Mouse (Mus musculus) granulocyte monocyte progenitor cell, adult 5-6 weeks (primary cell): ENCODE measurements around the gene Tmem44. TPM values are rescaled to one million over a fixed set of nuclear protein-coding genes. Genes with fewer than 3 reads are reported as not detected.
A peak's percentile ranks its signal among the peaks of the same experiment; 100 is the strongest.
"Not testable (repeated sequence)": the region's sequence is repeated elsewhere in the genome, so short reads cannot be mapped to it uniquely, and the experiment has no call there.

ENCODE experiments used
- ATAC-seq: replicated peaks from 2 replicates; pipeline ENCODE4 v1.8.0; 2016; ENCODE audit warnings: mild to moderate bottlenecking, moderate TSS enrichment, inconsistent platforms; ENCODE audit not compliant: poor library complexity, severe bottlenecking
- total RNA-seq, 2 experiments: library from RNA; stranded (forward) in 1 of 2; stranded (reverse) in 1 of 2; fragments of 200-712, 200-1000 nt in 1 of 2; fragments of >200 nt in 1 of 2; fragmentation: Nextera tagmentation in 1 of 2; gene quantifications; 2 replicates each; pipeline ENCODE4 v1.2.3; 2014 to 2017

The Tmem44 gene
- total RNA-seq, 2 experiments from 2014 or later, result 0.21 TPM; not detected in 1

- ATAC-seq, result peak; percentile 62
Measured at GRCm38 (mm10) chr16:30502221-30502891, 48.3 kb downstream of the Tmem44 start.

DNA sequence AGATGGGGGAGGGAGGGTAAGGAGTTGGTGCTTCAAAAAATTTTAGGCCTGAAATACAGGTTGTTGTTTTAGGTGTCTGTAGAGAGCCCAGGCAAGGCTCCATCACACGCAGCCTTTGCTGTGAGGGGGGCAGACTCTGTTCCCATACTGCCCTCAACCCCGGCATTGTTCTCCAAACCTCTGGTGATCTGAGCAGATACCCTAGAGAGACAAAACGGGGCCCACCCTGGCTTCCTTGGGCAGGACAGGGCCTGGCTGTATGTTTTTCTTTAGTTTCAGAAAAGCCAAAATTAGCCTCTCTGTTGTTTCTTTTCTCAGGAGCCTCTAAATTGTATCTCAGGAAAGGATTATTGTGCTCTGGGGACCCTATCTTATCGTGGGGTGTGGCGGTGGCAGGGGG lies 49.0 kb downstream of the Tmem44 start:
- ATAC-seq, result no peak

- no peak for ATAC-seq
Measured at GRCm38 (mm10) chr16:30500223-30500622, 50.4 kb downstream of the Tmem44 start.

- no peak for ATAC-seq
Measured at GRCm38 (mm10) chr16:30499126-30499857, 51.4 kb downstream of the Tmem44 start.

DNA sequence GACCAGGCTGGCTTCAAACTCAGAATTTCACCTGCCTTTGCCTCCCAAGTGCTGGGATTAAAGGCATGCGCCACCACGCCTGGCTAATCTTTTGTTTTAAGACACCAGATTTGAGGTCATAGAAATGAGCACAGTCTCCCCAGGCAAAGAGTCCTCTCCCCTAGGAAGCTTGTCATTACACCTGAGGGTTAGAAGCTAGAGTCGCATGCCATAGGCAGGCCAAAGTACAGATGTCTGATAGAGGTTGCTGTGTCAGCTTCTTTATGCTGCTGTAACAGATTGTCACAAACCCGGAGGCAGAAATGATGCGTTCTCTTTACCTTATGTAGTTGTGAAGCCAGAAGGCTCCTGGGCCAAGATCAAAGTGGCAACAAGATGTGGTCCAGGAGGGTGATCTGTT lies 53.3 kb downstream of the Tmem44 start:
- no peak for ATAC-seq

DNA sequence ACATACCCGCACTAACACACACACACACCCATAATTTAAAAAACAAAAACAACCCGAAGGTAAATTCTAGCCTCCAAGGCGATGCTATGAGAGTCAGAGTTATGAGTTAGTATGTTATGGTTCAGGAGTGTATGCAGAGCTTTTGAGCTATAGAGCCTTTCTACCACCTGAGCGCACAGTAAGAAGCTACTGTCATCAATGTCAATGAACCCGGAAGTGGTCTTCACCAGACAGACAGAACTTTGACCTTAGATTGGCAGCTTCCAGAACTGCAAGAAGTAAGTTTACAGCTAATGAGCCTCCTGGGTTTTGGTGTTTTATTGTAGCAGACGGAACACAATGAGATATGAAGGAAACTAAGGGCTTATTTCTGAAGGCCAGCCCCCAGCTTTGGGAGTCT lies 55.8 kb downstream of the Tmem44 start:
- ATAC-seq, result no peak

DNA sequence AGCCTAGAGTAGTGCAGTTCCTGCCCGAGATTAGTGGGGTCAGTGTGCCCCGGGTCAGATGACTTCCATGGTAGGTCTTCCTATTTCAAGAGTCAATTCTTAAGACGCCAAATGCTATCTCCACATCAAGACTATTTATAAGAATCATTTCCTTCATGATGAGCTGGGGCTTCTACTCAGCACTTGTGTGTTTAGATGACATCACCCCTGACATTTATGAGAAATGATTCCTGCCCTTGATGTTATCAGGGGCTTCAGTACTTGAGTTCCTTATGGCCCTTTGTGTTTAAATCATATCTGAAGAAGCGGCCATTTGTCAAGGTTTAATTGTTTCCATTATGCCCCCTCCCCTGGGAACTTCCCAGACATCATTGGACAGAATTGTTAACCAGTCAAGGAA lies 58.9 kb downstream of the Tmem44 start:
- no peak for ATAC-seq

DNA sequence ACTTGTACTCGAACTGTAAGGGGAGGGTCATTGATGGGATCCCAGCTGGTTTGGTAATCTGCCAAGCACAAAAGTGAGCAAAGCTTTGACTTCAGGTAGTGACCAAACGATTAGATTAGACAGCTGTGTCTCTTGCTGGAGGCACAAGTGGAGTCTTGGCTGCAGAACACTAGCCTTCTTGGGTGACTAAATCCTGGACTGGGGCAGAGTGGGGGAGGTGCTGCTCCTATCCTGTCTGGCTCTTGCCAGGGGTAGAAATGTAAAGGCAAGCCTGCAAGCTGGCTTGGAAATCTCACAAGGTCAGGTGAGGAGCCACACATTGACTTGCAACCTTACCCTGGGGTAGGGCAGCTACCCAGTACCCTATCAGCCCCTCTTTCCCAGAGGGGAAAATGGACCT lies 59.9 kb downstream of the Tmem44 start:
- no peak for ATAC-seq

GRCm38 (mm10) chr16:30490316-30490715 lies 60.3 kb downstream of the Tmem44 start:
- ATAC-seq, result no peak

- no peak for ATAC-seq
Measured at GRCm38 (mm10) chr16:30489662-30490061, 61.0 kb downstream of the Tmem44 start.

DNA sequence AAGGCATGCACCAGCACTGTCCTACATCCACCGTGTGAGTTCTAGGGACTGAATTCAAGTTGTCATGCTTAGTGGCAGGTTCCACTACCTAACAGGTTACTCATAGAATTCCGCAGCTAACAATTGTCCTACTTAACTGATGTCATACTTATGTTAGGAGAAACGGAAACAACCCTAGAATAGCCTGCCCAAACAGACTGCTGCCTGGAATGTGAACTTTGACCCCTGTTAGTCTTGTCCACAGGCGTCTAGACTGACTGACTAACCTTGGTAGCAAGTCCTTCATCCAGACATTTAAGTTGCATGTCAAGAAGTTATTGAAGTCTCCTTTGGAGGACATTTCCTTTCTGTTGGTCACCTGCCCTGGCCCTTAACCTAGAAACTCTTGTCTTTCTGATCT lies 64.1 kb downstream of the Tmem44 start:
- no peak for ATAC-seq

DNA sequence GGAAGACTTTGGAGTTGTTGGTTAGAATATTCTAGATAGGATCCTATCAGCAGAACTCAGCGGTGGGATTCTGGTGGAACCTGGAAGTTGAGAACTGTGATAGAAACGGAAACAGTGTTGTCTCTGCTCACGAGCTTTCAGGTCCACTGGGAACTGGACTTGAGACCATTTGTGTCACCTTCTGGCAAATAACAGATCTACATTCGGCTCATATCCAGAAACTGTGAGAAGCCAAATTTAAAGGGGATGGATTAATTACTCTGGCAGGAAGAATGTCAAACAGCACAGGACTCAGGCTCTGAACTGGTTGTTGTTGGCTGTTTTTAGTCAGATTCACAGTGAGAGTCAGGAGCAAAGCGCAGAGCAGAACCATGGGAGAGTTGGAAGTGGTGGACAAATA lies 72.9 kb downstream of the Tmem44 start:
- ATAC-seq, result no peak

- no peak for ATAC-seq
Measured at GRCm38 (mm10) chr16:30477006-30477405, 73.6 kb downstream of the Tmem44 start.

DNA sequence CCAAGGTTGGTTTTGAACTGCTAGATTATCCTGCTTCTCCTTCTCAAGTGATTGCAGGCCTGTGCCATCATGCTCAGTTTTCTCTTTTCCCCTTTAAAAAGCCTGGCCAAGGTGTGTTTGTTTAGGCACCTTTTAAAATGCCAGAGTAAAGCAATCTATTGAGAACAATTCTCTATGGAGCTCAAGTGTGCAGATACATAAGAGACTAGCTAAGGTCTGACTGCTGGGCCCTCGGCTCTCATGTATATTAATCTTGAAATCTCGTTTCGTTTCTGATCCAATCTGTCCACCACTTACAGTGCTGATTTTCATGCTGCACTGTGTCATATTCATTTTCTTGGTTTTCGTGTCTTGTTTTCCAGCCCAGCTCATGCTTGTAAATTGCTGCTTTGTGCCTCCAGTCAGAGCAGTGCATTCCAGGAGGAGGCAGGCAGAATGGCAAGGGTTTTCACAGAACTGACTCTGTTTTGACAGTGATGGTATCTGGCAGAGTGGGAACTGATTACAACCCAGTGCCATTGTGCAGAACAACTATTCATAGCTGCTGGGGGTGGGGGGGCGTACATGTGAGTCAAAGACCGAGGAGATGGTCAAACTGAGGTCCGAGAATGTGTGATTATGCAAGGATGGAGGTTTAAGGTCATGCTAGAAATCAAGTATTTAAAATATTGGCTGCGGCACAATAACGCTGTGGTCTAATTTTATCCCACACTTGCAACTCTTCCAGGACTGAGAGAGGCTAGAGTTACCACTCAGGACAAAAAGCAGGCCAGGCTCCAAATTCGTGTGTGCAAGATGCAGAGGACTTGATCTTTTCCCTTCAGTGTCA lies 74.8 kb downstream of the Tmem44 start:
- ATAC-seq, result no peak

- no peak for ATAC-seq
Measured at GRCm38 (mm10) chr16:30472447-30472846, 78.2 kb downstream of the Tmem44 start.

- ATAC-seq, result no peak
Measured at GRCm38 (mm10) chr16:30471912-30472311, 78.7 kb downstream of the Tmem44 start.

- no peak for ATAC-seq
Measured at GRCm38 (mm10) chr16:30468944-30469343, 81.7 kb downstream of the Tmem44 start.

DNA sequence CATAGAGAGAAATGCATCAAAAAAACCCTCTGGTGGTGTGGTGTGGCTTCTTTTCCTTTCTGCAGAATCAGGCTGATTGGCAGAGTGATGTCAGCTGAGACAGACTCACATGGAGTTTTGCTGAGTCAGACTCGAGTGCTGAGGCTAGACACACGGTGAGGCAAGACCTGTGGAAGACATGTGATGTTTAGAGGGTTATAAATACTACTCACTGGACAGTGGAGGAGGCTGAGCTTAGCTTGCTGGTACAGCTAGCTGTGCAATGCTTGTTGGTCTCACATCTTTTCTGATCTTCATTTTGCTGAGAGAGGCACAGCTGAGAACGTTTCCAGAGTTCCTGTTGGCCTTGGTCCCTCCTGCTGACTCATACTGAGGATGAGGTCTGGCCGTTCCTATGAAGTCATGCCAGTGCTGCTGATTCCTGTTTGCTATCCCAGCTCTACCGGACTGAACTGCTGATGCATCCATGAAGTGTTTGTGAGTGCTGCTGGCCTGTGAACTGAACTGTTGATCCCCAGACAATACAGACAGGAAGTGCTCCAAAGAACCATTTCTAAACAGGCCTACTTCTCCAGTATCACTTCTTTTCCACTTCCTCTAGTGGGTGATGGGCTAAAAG lies 84.9 kb downstream of the Tmem44 start:
- peak; percentile 46 for ATAC-seq

DNA sequence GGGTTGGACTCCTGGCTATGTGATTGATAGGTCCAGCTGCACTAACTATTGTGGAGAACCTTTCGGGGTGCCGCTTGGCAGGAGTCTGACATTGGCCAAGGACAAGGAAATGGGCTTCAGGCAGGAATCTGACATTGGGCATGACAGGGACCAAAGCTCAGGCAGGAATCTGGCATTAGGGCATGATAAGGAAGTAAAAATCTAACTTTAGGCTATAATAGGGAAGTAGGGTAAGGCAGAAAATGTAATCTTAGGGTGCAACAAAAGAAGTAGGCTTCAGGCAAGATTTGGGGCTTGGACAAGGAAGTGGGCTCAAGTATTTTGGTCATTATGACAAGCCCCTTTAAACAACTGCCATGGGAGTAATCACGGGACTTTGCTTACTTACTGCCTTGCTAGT lies 85.9 kb downstream of the Tmem44 start:
- ATAC-seq, result not testable (repeated sequence)
